Mouse (Mus musculus) lung, postnatal 0 days (tissue): ENCODE measurements around the gene Saa4.

Experiments used
- CTCF ChIP-seq: IDR thresholded peaks from 2 replicates; pipeline ENCODE4 v1.5.1; 2016; ENCODE audit warnings: antibody characterized with exemption, mild to moderate bottlenecking
- EP300 ChIP-seq: IDR thresholded peaks from 2 replicates; pipeline ENCODE4 v1.6.1; 2016; ENCODE audit warnings: antibody characterized with exemption, mild to moderate bottlenecking, control low read depth

GRCm38 (mm10) chr7:46718591-46719270, 13.7 kb downstream of the Saa4 start:
- TF ChIP-seq CTCF (no peak), EP300 (no peak)
